Mouse (Mus musculus): ENCODE results near the gene Rhoq.

The Rhoq gene

GRCm38 (mm10) chr17:86962894-86963585 is at the start of gene Rhoq:
Gene Rhoq (plus strand): TSS chr17:86963082.
- DNase-seq (ENCODE audit: low read depth): peak; percentile 60

GRCm38 (mm10) chr17:86915540-86915939 is 47.3 kb upstream of the Rhoq start:
- peak; percentile 30 for DNase-seq (ENCODE audit: low read depth)

- no peak for DNase-seq (ENCODE audit: low read depth)
Measured at GRCm38 (mm10) chr17:86917048-86917447, 45.8 kb upstream of the Rhoq start, which contains the start of gene Tmem247. Gene Tmem247 (plus strand): TSS chr17:86917348.

- DNase-seq (ENCODE audit: low read depth): peak; percentile 41
Measured at GRCm38 (mm10) chr17:86918786-86919185, 44.1 kb upstream of the Rhoq start.

- no peak for DNase-seq (ENCODE audit: low read depth)
Measured at GRCm38 (mm10) chr17:86919729-86920128, 43.2 kb upstream of the Rhoq start.

- no peak for DNase-seq (ENCODE audit: low read depth)
Measured at GRCm38 (mm10) chr17:86924679-86925078, 38.2 kb upstream of the Rhoq start.

GRCm38 (mm10) chr17:86926836-86927235 is 36.0 kb upstream of the Rhoq start:
- DNase-seq (ENCODE audit: low read depth): no peak

- DNase-seq (ENCODE audit: low read depth): no peak
Measured at GRCm38 (mm10) chr17:86929355-86929754, 33.5 kb upstream of the Rhoq start.

GRCm38 (mm10) chr17:86929981-86930380 is 32.9 kb upstream of the Rhoq start:
- DNase-seq (ENCODE audit: low read depth): no peak

- DNase-seq (ENCODE audit: low read depth): no peak
Measured at GRCm38 (mm10) chr17:86932896-86933295, 30.0 kb upstream of the Rhoq start.

- no peak for DNase-seq (ENCODE audit: low read depth)
Measured at GRCm38 (mm10) chr17:86937064-86937463, 25.8 kb upstream of the Rhoq start.

- DNase-seq (ENCODE audit: low read depth): peak; percentile 52
Measured at GRCm38 (mm10) chr17:86937497-86938155, 25.3 kb upstream of the Rhoq start.

- DNase-seq (ENCODE audit: low read depth): no peak
Measured at GRCm38 (mm10) chr17:86938683-86939082, 24.2 kb upstream of the Rhoq start.

GRCm38 (mm10) chr17:86942112-86942511 is 20.8 kb upstream of the Rhoq start:
- no peak for DNase-seq (ENCODE audit: low read depth)

- no peak for DNase-seq (ENCODE audit: low read depth)
Measured at GRCm38 (mm10) chr17:86943158-86943557, 19.7 kb upstream of the Rhoq start.

GRCm38 (mm10) chr17:86946078-86946477 is 16.8 kb upstream of the Rhoq start:
- no peak for DNase-seq (ENCODE audit: low read depth)

GRCm38 (mm10) chr17:86947840-86948796 is 14.8 kb upstream of the Rhoq start, which contains the start of gene Atp6v1e2:
Gene Atp6v1e2 (minus strand): TSS chr17:86947897.
- no peak for DNase-seq (ENCODE audit: low read depth)

- DNase-seq (ENCODE audit: low read depth): no peak
Measured at GRCm38 (mm10) chr17:86948801-86949200, 14.1 kb upstream of the Rhoq start.

- no peak for DNase-seq (ENCODE audit: low read depth)
Measured at GRCm38 (mm10) chr17:86957239-86957638, 5.6 kb upstream of the Rhoq start.

- DNase-seq (ENCODE audit: low read depth): peak; percentile 77
Measured at GRCm38 (mm10) chr17:86957968-86958367, 4.9 kb upstream of the Rhoq start.

- no peak for DNase-seq (ENCODE audit: low read depth)
Measured at GRCm38 (mm10) chr17:86961301-86961841, 1.5 kb upstream of the Rhoq start.

- DNase-seq (ENCODE audit: low read depth): peak; percentile 78
Measured at GRCm38 (mm10) chr17:86962297-86962893, 487 bp upstream of the Rhoq start.

All from naive thymus-derived CD4-positive, alpha-beta T cell, adult 2 months (primary cell).